Mouse (Mus musculus) liver, embryonic 11.5 days (tissue): ENCODE measurements around the gene Il2rb. TPM values are rescaled to one million over a fixed set of nuclear protein-coding genes. Genes with fewer than 3 reads are reported as not detected.

Source experiments
- ATAC-seq: fragments of 200-750 bp; cut with Nextera tagmentation; replicated peaks from 2 replicates; pipeline ENCODE4 v1.8.0; 2017; ENCODE audit warnings: moderate number of reproducible peaks, mild to moderate bottlenecking, moderate TSS enrichment, moderate library complexity; ENCODE audit not compliant: low FRiP score
- DNase-seq: peaks from one replicate; pipeline ENCODE4 v3.0.0-alpha.2; 2017; ENCODE audit warnings: low spot score
- H3K27ac ChIP-seq: fragments of 300-500 bp; sonication (generic); 2 replicates; pipeline ENCODE4 v1.5.1; 2014; ENCODE audit warnings: mild to moderate bottlenecking, low read depth, low read length, control low read depth
- H3K27me3 ChIP-seq: fragments of 300-500 bp; sonication (generic); replicated peaks from 2 replicates; pipeline ENCODE4 v1.6.1; 2014; ENCODE audit warnings: low read length, mixed read lengths; ENCODE audit not compliant: control insufficient read depth, insufficient read depth
- H3K36me3 ChIP-seq: fragments of 300-500 bp; sonication (generic); 2 replicates; pipeline ENCODE4 v1.6.1; 2014; ENCODE audit warnings: mild to moderate bottlenecking, low read length, moderate library complexity, mixed read lengths; ENCODE audit not compliant: control insufficient read depth, insufficient read depth
- H3K4me1 ChIP-seq: fragments of 300-500 bp; sonication (generic); replicated peaks from 2 replicates; pipeline ENCODE4 v1.6.1; 2014; ENCODE audit warnings: low read length, mixed read lengths; ENCODE audit not compliant: control insufficient read depth, insufficient read depth
- H3K4me2 ChIP-seq: fragments of 300-500 bp; sonication (generic); 2 replicates; pipeline ENCODE4 v1.6.1; 2014; ENCODE audit warnings: mild to moderate bottlenecking, control low read depth, moderate library complexity
- H3K4me3 ChIP-seq: fragments of 300-500 bp; sonication (generic); 2 replicates; pipeline ENCODE4 v1.5.1; 2014; ENCODE audit warnings: low read depth, low read length, control low read depth
- H3K9ac ChIP-seq: fragments of 300-500 bp; sonication (generic); 2 replicates; pipeline ENCODE4 v1.6.1; 2014; ENCODE audit warnings: low read depth, low read length, control low read depth
- H3K9me3 ChIP-seq: fragments of 300-500 bp; sonication (generic); 2 replicates; pipeline ENCODE4 v1.6.1; 2016; ENCODE audit warnings: low read length, inconsistent platforms, mixed read lengths; ENCODE audit not compliant: control insufficient read depth
- WGBS: fragments of 180-500 bp; shearing (Covaris S2); extraction: QIAGEN DNeasy Blood & Tissue Kit; methylation state at CpG from one replicate; pipeline ENCODE4 v1.1.7; 2014; 5-methylcytosine and 5-hydroxymethylcytosine counted together
- polyA plus RNA-seq: library from polyadenylated mRNA; unstranded; fragments of >200 nt; fragmentation: Nextera tagmentation; extraction: Ambion mirVana; gene quantifications from 2 replicates; pipeline ENCODE4 v1.2.1, GENCODE M21; 2014

The Il2rb gene
- polyA plus RNA-seq, 1 experiment from 2014 or later = 0.07 TPM

DNA sequence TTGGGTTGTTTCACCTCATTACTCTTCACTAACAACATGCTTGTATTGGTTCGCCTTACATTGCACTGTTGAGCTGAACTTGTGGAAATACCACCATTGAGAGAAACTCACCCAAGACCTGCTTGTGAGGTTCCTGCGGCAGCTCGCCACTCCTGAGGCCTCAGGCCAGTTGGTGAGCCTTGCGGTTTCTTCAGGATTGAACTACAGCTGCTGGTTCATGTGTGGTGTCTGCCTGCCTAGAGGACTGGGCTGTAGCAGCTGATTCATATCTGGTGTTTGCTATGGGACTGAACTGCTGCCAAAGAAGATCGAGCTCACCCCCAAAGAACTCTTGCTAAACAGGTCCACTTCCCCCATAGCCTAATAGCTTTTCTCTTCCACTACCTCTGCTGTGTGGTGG lies 9.7 kb upstream of the Il2rb start:
- Histone ChIP-seq H3K4me1 (peaks cover 2% of the 10 kb centered on the region; the same call in 1 of the 2 replicates), H3K4me2 (no peak overlapping the region), H3K9ac (no peak overlapping the region), H3K4me3 (no peak overlapping the region), H3K27ac (no peak overlapping the region), H3K9me3 (no peaks in the 10 kb centered on the region; the same call in 1 of the 2 replicates), H3K36me3 (no peaks in the 10 kb centered on the region), H3K27me3 (no peaks in the 10 kb centered on the region)
- no peak for ATAC-seq
- WGBS = 88% methylated on average over 5 of the region's 5 CpGs
- DNase-seq = no peak

DNA sequence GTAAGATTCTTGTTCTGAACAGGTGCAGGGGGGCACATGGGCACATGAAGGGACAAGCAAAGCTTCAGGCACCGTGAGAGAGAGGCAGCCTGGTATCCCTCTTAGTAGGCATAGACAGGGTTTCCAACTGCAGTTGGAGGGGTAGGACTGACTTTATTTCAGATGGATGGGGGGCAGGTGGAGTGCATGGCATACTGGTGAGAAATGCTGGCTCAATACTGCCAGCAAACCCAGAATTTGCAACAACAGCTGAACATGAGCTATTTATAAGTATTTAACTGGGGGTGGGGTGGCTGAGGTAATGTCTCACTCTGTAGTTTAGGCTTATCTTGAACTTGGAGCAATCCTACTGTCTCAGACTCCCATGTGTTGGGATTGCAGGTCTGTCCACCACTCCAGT lies 8.9 kb upstream of the Il2rb start:
- no peak overlapping the region for H3K27ac ChIP-seq
- ATAC-seq (no peak), DNase-seq (no peak)
- H3K27me3 ChIP-seq = no peaks in the 10 kb centered on the region
- H3K4me2 ChIP-seq = no peak overlapping the region
- H3K4me1 ChIP-seq = no peaks in the 10 kb centered on the region
- no peaks in the 10 kb centered on the region for H3K36me3 ChIP-seq
- no peak overlapping the region for H3K9ac ChIP-seq
- no peak overlapping the region for H3K4me3 ChIP-seq
- no peaks in the 10 kb centered on the region; the same call in 1 of the 2 replicates for H3K9me3 ChIP-seq
- 74% methylated on average over 1 of the region's 1 CpGs for WGBS

DNA sequence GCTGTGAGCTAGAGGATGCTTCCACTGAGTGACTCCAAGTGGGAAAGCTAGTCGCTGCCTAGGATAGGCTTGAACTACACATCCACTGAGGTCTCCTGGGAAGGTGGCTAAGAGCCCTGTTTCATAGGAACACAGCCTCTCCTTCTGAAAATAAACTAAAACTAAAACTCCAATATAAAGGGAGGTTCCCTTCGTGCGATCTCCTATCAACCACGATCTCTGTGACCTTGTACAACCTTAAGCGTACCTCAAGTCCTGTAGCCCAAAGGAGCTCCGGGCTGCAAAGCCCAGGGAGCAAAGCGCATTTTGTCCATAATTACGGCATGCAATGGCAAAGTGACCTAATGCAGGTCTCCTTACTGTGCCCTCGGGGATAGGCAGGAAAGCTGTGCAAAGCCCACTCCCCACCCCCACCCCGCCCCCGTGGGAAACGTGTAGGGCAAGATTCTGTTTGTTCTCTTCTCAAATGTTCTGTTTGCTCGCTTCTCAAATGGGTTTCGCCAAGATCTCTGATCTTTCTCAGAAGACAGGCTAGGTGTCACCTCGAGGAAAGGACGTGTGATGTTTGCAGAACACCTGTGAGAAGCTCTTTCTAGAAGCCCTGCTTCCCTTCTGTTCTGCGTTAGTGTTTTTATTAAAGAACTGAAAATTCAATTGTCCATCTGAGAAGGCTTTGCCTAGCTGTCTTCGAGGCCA lies 7.5 kb upstream of the Il2rb start:
- Histone ChIP-seq H3K4me1 (no peaks in the 10 kb centered on the region), H3K36me3 (no peaks in the 10 kb centered on the region), H3K9me3 (no peaks in the 10 kb centered on the region; the same call in 1 of the 2 replicates), H3K9ac (no peak overlapping the region), H3K27me3 (no peaks in the 10 kb centered on the region), H3K4me2 (no peak overlapping the region), H3K27ac (no peak overlapping the region), H3K4me3 (no peak overlapping the region)
- DNase-seq = no peak
- no peak for ATAC-seq
- 77% methylated on average over 18 of the region's 18 CpGs for WGBS

DNA sequence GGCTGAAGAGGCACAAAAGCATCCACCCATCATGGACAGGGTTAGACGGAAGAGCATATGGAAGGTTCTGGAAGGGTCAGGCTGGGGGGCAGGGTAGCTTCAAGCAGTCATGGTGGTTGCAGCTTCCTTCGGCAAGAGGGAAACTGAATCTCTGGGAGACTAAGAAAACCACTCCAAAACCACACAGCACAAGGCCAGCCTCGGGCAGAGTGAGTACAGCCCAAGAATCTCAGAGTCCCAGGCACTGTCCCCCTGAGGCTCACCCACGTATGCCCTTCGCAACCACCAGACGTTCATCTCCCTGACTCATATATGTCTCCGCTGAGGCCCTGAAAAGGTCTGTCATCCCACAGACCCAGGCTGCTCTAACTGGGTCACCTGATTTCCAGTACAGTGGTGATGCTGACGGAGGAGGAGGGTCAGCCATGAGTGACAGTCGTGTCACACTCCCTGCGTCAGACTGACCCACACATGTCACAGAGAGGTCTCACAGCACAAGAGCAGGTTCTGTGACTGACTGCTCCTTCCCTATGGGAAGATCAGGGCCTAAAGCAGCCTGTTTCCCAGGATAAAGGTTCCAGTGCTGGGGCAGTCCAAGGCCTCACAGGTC lies 1.6 kb downstream of the Il2rb start:
- no peak for ATAC-seq
- WGBS = 77% methylated on average over 10 of the region's 10 CpGs
- Histone ChIP-seq H3K4me3 (no peak overlapping the region), H3K27ac (no peak overlapping the region), H3K27me3 (no peaks in the 10 kb centered on the region), H3K9ac (no peak overlapping the region), H3K36me3 (no peaks in the 10 kb centered on the region), H3K9me3 (no peaks in the 10 kb centered on the region), H3K4me1 (no peaks in the 10 kb centered on the region), H3K4me2 (no peak overlapping the region)
- no peak for DNase-seq

DNA sequence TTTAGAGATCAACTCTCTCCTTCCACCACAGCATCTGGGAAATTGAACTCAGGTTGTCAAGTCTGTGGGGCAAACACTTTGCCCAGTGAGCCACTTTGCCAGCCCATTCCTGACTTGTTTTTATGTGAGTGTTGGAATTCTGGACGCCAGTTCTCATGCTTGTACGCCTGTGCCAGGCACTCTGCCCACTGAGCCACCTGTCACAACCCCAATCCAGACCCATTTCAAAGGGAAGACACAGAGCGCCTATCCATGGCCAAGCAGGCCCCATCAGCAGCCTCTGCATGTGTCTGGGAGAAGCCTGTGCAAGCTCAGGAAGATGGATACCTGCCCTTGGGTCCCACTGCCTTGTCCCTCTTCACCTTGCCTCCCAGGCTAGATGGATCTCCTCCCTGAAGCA lies 3.8 kb downstream of the Il2rb start:
- Histone ChIP-seq H3K9me3 (no peaks in the 10 kb centered on the region), H3K4me1 (no peaks in the 10 kb centered on the region), H3K4me2 (no peak overlapping the region), H3K36me3 (no peaks in the 10 kb centered on the region), H3K4me3 (no peak overlapping the region), H3K27me3 (no peaks in the 10 kb centered on the region; the same call in 1 of the 2 replicates), H3K27ac (no peak overlapping the region), H3K9ac (no peak overlapping the region)
- no peak for ATAC-seq
- WGBS = 69% methylated on average over 3 of the region's 3 CpGs
- DNase-seq = no peak

DNA sequence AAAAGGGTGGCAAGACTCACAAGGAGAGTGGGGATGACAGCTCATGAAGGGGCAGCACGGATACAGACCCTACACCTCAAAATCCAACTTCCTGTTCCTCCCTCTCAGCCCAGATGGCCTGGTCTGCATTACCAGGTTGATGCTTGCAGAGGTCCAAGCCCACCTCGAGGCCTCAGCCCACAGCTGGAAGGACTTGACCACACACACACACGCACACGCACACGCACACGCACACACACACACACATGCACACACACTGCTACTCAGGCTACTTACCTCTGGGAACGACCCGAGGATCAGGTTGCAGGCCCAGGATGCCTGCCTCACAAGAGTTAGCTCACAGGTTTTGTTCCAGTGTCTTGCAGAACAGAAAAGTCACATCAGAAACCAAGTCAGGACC lies 5.2 kb downstream of the Il2rb start:
- Histone ChIP-seq H3K27ac (no peak overlapping the region), H3K4me3 (no peak overlapping the region), H3K9me3 (no peaks in the 10 kb centered on the region), H3K4me1 (no peaks in the 10 kb centered on the region), H3K27me3 (no peaks in the 10 kb centered on the region; the same call in 1 of the 2 replicates), H3K36me3 (no peaks in the 10 kb centered on the region), H3K4me2 (no peak overlapping the region), H3K9ac (no peak overlapping the region)
- DNase-seq (no peak), ATAC-seq (no peak)
- WGBS = 71% methylated on average over 8 of the region's 8 CpGs

DNA sequence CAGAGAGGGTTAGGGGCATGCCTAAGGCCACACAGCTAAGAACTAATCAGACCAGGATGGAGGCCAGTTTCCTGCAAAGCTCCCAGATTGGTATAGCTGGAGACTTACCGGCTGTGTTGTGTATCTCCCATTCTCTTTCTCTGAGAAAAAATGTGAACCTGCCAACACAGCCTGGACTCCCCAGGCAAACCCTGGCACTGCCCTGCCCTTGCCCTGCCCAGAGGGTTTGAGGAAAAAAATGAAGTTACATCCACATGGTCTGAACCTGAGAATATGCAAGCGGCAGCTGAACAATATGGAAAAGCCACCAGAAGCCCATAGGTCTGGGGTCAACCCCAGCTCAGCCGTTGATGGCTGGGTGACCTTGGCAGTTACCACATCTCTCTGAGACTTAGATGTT lies 5.8 kb downstream of the Il2rb start:
- H3K4me2 ChIP-seq = no peak overlapping the region
- H3K4me3 ChIP-seq = no peak overlapping the region
- 83% methylated on average over 3 of the region's 3 CpGs for WGBS
- H3K9ac ChIP-seq = no peak overlapping the region
- H3K4me1 ChIP-seq = no peaks in the 10 kb centered on the region
- no peaks in the 10 kb centered on the region for H3K9me3 ChIP-seq
- no peak overlapping the region for H3K27ac ChIP-seq
- DNase-seq (no peak), ATAC-seq (no peak)
- H3K36me3 ChIP-seq = no peaks in the 10 kb centered on the region
- H3K27me3 ChIP-seq = no peaks in the 10 kb centered on the region; the same call in 1 of the 2 replicates

DNA sequence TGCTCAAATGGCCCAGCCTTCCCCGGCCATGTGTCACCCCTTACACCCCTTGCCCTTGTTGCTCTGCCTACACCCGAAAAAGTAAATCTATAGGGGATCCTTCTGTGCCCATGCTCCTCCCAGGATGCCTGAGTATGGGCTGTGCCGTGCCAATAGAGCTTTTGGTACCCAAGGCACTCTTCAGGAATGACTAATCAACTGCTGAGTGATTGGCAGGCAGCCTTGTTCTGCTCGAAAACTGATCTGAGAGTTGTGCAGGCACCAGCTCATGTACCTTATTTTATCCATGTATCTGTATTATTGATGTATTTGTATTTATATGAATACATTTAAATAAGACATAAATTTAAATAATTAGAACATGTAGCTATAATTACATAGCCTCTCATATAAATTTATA lies 8.0 kb downstream of the Il2rb start:
- Histone ChIP-seq H3K4me1 (no peaks in the 10 kb centered on the region), H3K4me2 (no peak overlapping the region), H3K27me3 (no peaks in the 10 kb centered on the region; the same call in 1 of the 2 replicates), H3K9me3 (no peaks in the 10 kb centered on the region), H3K4me3 (no peak overlapping the region), H3K36me3 (no peaks in the 10 kb centered on the region), H3K9ac (no peak overlapping the region), H3K27ac (no peak overlapping the region)
- ATAC-seq (no peak), DNase-seq (no peak)
- WGBS = 62% methylated on average over 4 of the region's 4 CpGs

DNA sequence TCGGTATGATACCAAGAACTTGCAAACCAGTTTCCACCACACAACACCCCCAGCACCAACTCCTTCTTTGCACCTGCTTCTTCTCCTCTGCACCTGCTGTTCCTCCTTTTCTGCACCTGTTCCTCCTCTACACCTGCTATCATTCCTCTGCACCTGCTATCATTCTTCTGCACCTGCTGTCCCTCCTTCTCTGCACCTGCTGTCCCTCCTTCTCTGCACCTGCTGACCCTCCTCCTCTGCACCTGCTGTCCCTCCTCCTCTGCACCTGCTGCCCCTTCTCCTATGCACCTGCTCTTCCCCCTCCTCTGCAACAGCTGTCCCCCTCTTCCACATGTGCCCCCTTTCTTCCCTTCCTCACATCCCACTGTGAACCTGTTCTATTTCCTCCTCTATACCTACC lies 8.5 kb downstream of the Il2rb start:
- Histone ChIP-seq H3K9ac (no peak overlapping the region), H3K4me3 (no peak overlapping the region), H3K36me3 (no peaks in the 10 kb centered on the region), H3K27ac (no peak overlapping the region), H3K9me3 (no peaks in the 10 kb centered on the region), H3K4me1 (peaks cover 3% of the 10 kb centered on the region; the same call in 1 of the 2 replicates), H3K27me3 (no peaks in the 10 kb centered on the region; the same call in 1 of the 2 replicates), H3K4me2 (no peak overlapping the region)
- 58% methylated on average over 1 of the region's 1 CpGs for whole genome bisulfite sequencing
- ATAC-seq (no peak), DNase-seq (no peak)
